Mouse (Mus musculus): ENCODE results near the gene Dnajc4. TPM values are rescaled to one million over a fixed set of nuclear protein-coding genes. Genes with fewer than 3 reads are reported as not detected.

Dnajc4 gene
- total RNA-seq, 2 experiments from 2014 or later: 21.1 to 21.2 TPM

Other genes starting within 250 kb of the Dnajc4 start
- 10 to 100 TPM; 30.4 to 32.8 TPM for gene Rps6ka4, start 151.9 kb downstream of the Dnajc4 start, total RNA-seq (2021)
- gene Ccdc88b, start 134.4 kb downstream of the Dnajc4 start, total RNA-seq (2021): 1 to 10 TPM; 2.6 to 3.4 TPM
- gene Trmt112, start 82.9 kb downstream of the Dnajc4 start, total RNA-seq (2021): 10 to 100 TPM; 34.4 to 36.5 TPM
- gene Prdx5, start 82.5 kb downstream of the Dnajc4 start, total RNA-seq (2021): 100 to 1,000 TPM; 354 to 355 TPM
- gene Esrra, start 70.8 kb downstream of the Dnajc4 start, total RNA-seq (2021): 10 to 100 TPM; 56.0 to 60.9 TPM
- 10 to 100 TPM; 23.0 to 28.8 TPM for gene Catsperz, start 67.2 kb downstream of the Dnajc4 start, total RNA-seq (2021)
- gene Kcnk4, start 58.1 kb downstream of the Dnajc4 start, total RNA-seq (2021): 10 to 100 TPM; 44.9 to 50.4 TPM
- 10 to 100 TPM; 35.2 to 36.0 TPM for gene Bad, start 50.7 kb downstream of the Dnajc4 start, total RNA-seq (2021)
- 10 to 100 TPM; 91.5 to 92.3 TPM for gene Gpr137, start 50.1 kb downstream of the Dnajc4 start, total RNA-seq (2021)
- gene Ppp1r14b, start 17.6 kb downstream of the Dnajc4 start, total RNA-seq (2021): 10 to 100 TPM; 55.4 to 71.5 TPM
- gene Plcb3, start 16.1 kb downstream of the Dnajc4 start, total RNA-seq (2021): 10 to 100 TPM; 13.4 to 13.6 TPM
- 10 to 100 TPM; 69.4 to 78.8 TPM for gene Fkbp2, start 12.1 kb downstream of the Dnajc4 start, total RNA-seq (2021)
- gene Vegfb, start 4.9 kb downstream of the Dnajc4 start, total RNA-seq (2021): 10 to 100 TPM; 64.3 to 75.4 TPM
- gene Nudt22, start 3.5 kb upstream of the Dnajc4 start, total RNA-seq (2021): 10 to 100 TPM in 1 of 2 experiments, 1 to 10 TPM in 1; 8.7 to 10.1 TPM
- gene Trpt1, start 3.6 kb upstream of the Dnajc4 start, total RNA-seq (2021): 10 to 100 TPM; 19.1 to 20.7 TPM
- gene Fermt3, start 26.9 kb upstream of the Dnajc4 start, total RNA-seq (2021): 1 to 10 TPM; 4.5 to 4.6 TPM
- 100 to 1,000 TPM; 155 to 165 TPM for gene Stip1, start 47.4 kb upstream of the Dnajc4 start, total RNA-seq (2021)
- gene Macrod1, start 64.2 kb upstream of the Dnajc4 start, total RNA-seq (2021): 10 to 100 TPM in 1 of 2 experiments, 1 to 10 TPM in 1; 8.4 to 11.3 TPM
- 10 to 100 TPM; 33.0 to 35.2 TPM for gene Flrt1, start 113.2 kb upstream of the Dnajc4 start, total RNA-seq (2021)
- gene Otub1, start 213.7 kb upstream of the Dnajc4 start, total RNA-seq (2021): 100 to 1,000 TPM; 268 to 271 TPM
- 1,000 to 10,000 TPM; 1,118 to 1,183 TPM for gene Cox8a, start 225.0 kb upstream of the Dnajc4 start, total RNA-seq (2021)
- 10 to 100 TPM; 34.4 to 35.7 TPM for gene Naa40, start 248.6 kb upstream of the Dnajc4 start, total RNA-seq (2021)